ENCODE assay signal across 8 mouse cellular contexts in genomic region chr9:20651602-20652259, GRCm38 (mm10). TPM values are rescaled to one million over a fixed set of nuclear protein-coding genes. Genes with fewer than 3 reads are reported as not detected.
DNase-seq lines count a peak whose midpoint lies in the region; ATAC-seq and TF ChIP-seq lines count a peak whose summit lies in the region.

TSS of gene Pin1 (plus strand) at chr9:20652095.

- H3K4me3 ChIP-seq in G1E (ENCODE audit: low read depth, low read length) = peak within 1 kb of the TSS; percentile 99
- peak within 1 kb of the TSS; percentile 92 for H3K4me3 ChIP-seq in forebrain, embryonic 16.5 days (replicated peaks; ENCODE audit: low read length)
- H3K4me3 ChIP-seq in layer of hippocampus, adult 2 months = peak within 1 kb of the TSS; percentile 96
- H3K4me3 ChIP-seq in lung, embryonic 14.5 days (ENCODE audit: low read depth, low read length) = peak within 1 kb of the TSS; percentile 98
- H3K4me3 ChIP-seq in olfactory bulb, adult 2 months (ENCODE audit: insufficient read depth, low read depth, low read length) = peak within 1 kb of the TSS; percentile 67
- H3K4me3 ChIP-seq in thymus, adult 2 months (ENCODE audit: control insufficient read depth, insufficient read depth, low read length) = peak within 1 kb of the TSS; percentile 67

- H3K36me3 ChIP-seq in G1E (replicated peaks) = peaks cover 69% of the 10 kb centered on the region
- H3K36me3 ChIP-seq in forebrain, embryonic 16.5 days (ENCODE audit: control insufficient read depth, insufficient read depth) = peaks cover 11% of the 10 kb centered on the region; the same call in 1 of the 2 replicates
- peaks cover 59% of the 10 kb centered on the region for H3K36me3 ChIP-seq in lung, embryonic 14.5 days (ENCODE audit: insufficient read depth)
- H3K36me3 ChIP-seq in thymus, adult 2 months (ENCODE audit: control insufficient read depth, insufficient read depth, low read length) = peaks cover 10% of the 10 kb centered on the region

- TF ChIP-seq CTCF in G1E (IDR thresholded peaks at IDR 0.05; ENCODE audit: low read depth, low read length) = no peak
- TF ChIP-seq CTCF in layer of hippocampus, adult 2 months (conservative IDR thresholded peaks at IDR 0.05) = peak; percentile 2; the same call in 1 of the 2 replicates
- no peak for TF ChIP-seq CTCF in lung, embryonic 14.5 days (IDR thresholded peaks at IDR 0.05; ENCODE audit: low read depth)
- TF ChIP-seq CTCF in olfactory bulb, adult 2 months (IDR thresholded peaks at IDR 0.05; ENCODE audit: insufficient read depth, low read depth, low read length) = no peak
- TF ChIP-seq CTCF in thymus, adult 2 months (IDR thresholded peaks at IDR 0.05; ENCODE audit: borderline replicate concordance, control insufficient read depth, extremely low read depth, insufficient read depth, low read length, poor library complexity) = peak; percentile 58

- H3K4me1 ChIP-seq in G1E (ENCODE audit: insufficient read depth, low read depth, low read length) = peaks cover 63% of the 10 kb centered on the region
- H3K4me1 ChIP-seq in forebrain, embryonic 16.5 days (replicated peaks; ENCODE audit: control insufficient read depth, insufficient read depth, low read length) = peaks cover 31% of the 10 kb centered on the region
- peaks cover 5% of the 10 kb centered on the region for H3K4me1 ChIP-seq in lung, embryonic 14.5 days (ENCODE audit: insufficient read depth)
- H3K4me1 ChIP-seq in olfactory bulb, adult 2 months (ENCODE audit: control insufficient read depth, insufficient read depth, low read length) = peaks cover 10% of the 10 kb centered on the region
- H3K4me1 ChIP-seq in thymus, adult 2 months (replicated peaks; ENCODE audit: control insufficient read depth, insufficient read depth, low read length) = peaks cover 13% of the 10 kb centered on the region

- H3K27ac ChIP-seq in forebrain, embryonic 16.5 days (ENCODE audit: low read length) = peak within 1 kb of the TSS; percentile 49
- peak within 1 kb of the TSS; percentile 94 for H3K27ac ChIP-seq in layer of hippocampus, adult 2 months
- H3K27ac ChIP-seq in lung, embryonic 14.5 days (ENCODE audit: low read depth) = 0 out of 2 replicates have a peak within 1 kb of the TSS, but pooled peaks have one; percentile 30
- peak within 1 kb of the TSS; percentile 70 for H3K27ac ChIP-seq in olfactory bulb, adult 2 months (ENCODE audit: insufficient read depth, low read depth, low read length)
- H3K27ac ChIP-seq in thymus, adult 2 months (ENCODE audit: control insufficient read depth, insufficient read depth, low read length) = no peak within 1 kb of the TSS

- peak; percentile 97 for ATAC-seq in G1E (ENCODE audit: extremely low read depth, insufficient number of reproducible peaks, low FRiP score, poor library complexity, severe bottlenecking)
- ATAC-seq in forebrain, embryonic 16.5 days = peak; percentile 99
- ATAC-seq in lung, embryonic 14.5 days (ENCODE audit: insufficient read depth) = peak; percentile 99

- H3K9ac ChIP-seq in forebrain, embryonic 16.5 days (replicated peaks; ENCODE audit: low read depth, low read length) = peak within 1 kb of the TSS; percentile 68
- H3K9ac ChIP-seq in lung, embryonic 14.5 days = peak within 1 kb of the TSS; percentile 87

- DNase-seq in G1E (ENCODE audit: low spot score) = peak; percentile 100
- DNase-seq in cerebellum, adult 18-20 months = peak; percentile 96 to 99
- DNase-seq in heart, postnatal 36 days = peak; percentile 96 to 99
- DNase-seq in layer of hippocampus, adult 2 months (ENCODE audit: low spot score in 2 of 2) = peak; percentile 98 to 100
- peak; percentile 99 for DNase-seq in lung, embryonic 14.5 days
- peak; percentile 97 for DNase-seq in thymus, adult 2 months

- intact Hi-C loops in heart, postnatal 36 days (cut with DNase I) = loop anchor here (5.0 kb wide), 1 partner anchor 269 kb away; no protein-coding TSS in a partner anchor

- H3K27me3 ChIP-seq in G1E (ENCODE audit: insufficient read depth, low read length) = no peaks in the 10 kb centered on the region
- no peaks in the 10 kb centered on the region for H3K27me3 ChIP-seq in forebrain, embryonic 16.5 days (replicated peaks; ENCODE audit: control insufficient read depth, insufficient read depth, low read length)
- no peaks in the 10 kb centered on the region for H3K27me3 ChIP-seq in lung, embryonic 14.5 days (ENCODE audit: insufficient read depth, low read length)
- H3K27me3 ChIP-seq in thymus, adult 2 months (ENCODE audit: control insufficient read depth, insufficient read depth, low read length) = no peaks in the 10 kb centered on the region

- peak; percentile 75 for TF ChIP-seq POLR2A in olfactory bulb, adult 2 months (IDR thresholded peaks at IDR 0.05; ENCODE audit: insufficient read depth, low read depth, low read length)
- peak; percentile 79 for TF ChIP-seq POLR2A in thymus, adult 2 months (IDR thresholded peaks at IDR 0.05; ENCODE audit: control insufficient read depth, extremely low read depth, insufficient read depth, low read length, poor library complexity)

- H3K9me3 ChIP-seq in G1E (replicated peaks) = no peaks in the 10 kb centered on the region
- H3K9me3 ChIP-seq in forebrain, embryonic 16.5 days (ENCODE audit: control insufficient read depth, low read length) = no peaks in the 10 kb centered on the region
- no peaks in the 10 kb centered on the region for H3K9me3 ChIP-seq in lung, embryonic 14.5 days (ENCODE audit: low read depth, low read length)

- under 1% methylated on average over 45 of the region's 45 CpGs for WGBS in forebrain, embryonic 16.5 days
- under 1% methylated on average over 45 of the region's 45 CpGs for WGBS in lung, embryonic 14.5 days
- under 1% methylated on average over 45 of the region's 45 CpGs for WGBS in olfactory bulb, adult 2 months
- WGBS in thymus, adult 2 months = under 1% methylated on average over 45 of the region's 45 CpGs

- peak within 1 kb of the TSS; percentile 82 for H3K4me2 ChIP-seq in forebrain, embryonic 16.5 days (ENCODE audit: low read length)
- peak within 1 kb of the TSS; percentile 68 for H3K4me2 ChIP-seq in lung, embryonic 14.5 days

RNA-seq across cellular contexts. Expression of gene Pin1, which starts in this region (rescaled TPM):
- total RNA-seq in G1E (2014; fragmentation: Nextera tagmentation) (13.2 and 17.6 TPM in 2 replicates), G1E (2017) (17.0 and 21.3 TPM in 2 replicates)
- polyA plus RNA-seq in G1E (2012) = 27.3 and 28.7 TPM in 2 replicates
- polyA plus RNA-seq in forebrain, embryonic 16.5 days (2015; fragmentation: Nextera tagmentation; extraction: Ambion mirVana) = 58.9 and 63.2 TPM in 2 replicates
- 10 to 100 TPM; 17.5 to 19.0 TPM for total RNA-seq in heart, postnatal 36 days (2021)
- total RNA-seq in layer of hippocampus, adult 2 months (2021) = 10 to 100 TPM; 32.8 to 34.0 TPM
- polyA plus RNA-seq in lung, embryonic 14.5 days (2014; fragmentation: Nextera tagmentation; extraction: Ambion mirVana) = 53.6 and 58.6 TPM in 2 replicates
- not detected in 2 replicates for polyA plus RNA-seq in olfactory bulb, adult 2 months (2012; ENCODE audit: insufficient read depth, insufficient read length, low replicate concordance, missing spikeins)
- 36.8 and 37.2 TPM in 2 replicates for polyA plus RNA-seq in thymus, adult 2 months (2012; rRNA removed)

Comparison
In these comparisons a context has a peak if more than half of its experiments do, and no peak if none do; other contexts are left out.
1. RNA of gene Pin1 (polyA plus RNA-seq): 58.9 to 63.2 TPM in forebrain, embryonic 16.5 days, 53.6 to 58.6 TPM in lung, embryonic 14.5 days, 36.8 to 37.2 TPM in thymus, adult 2 months and 27.3 to 28.7 TPM in G1E; not detected in olfactory bulb, adult 2 months; every median in the first group is over 10 times any median in the second.
2. CTCF ChIP-seq: peak in layer of hippocampus, adult 2 months (single experiment) and thymus, adult 2 months (single experiment); none in G1E (single experiment), lung, embryonic 14.5 days (single experiment) and olfactory bulb, adult 2 months (single experiment).
3. Peak in every context shown above with its lines, with median percentiles within 50 percentile points of each other: ATAC-seq, DNase-seq and H3K4me3 ChIP-seq.